Mouse (Mus musculus): Measurements from ENCODE around the gene Borcs6. TPM values are rescaled to one million over a fixed set of nuclear protein-coding genes. Genes with fewer than 3 reads are reported as not detected.

Borcs6 gene
- 34.7 and 36.8 TPM in 2 replicates for polyA plus RNA-seq (2012; rRNA removed)

DNA sequence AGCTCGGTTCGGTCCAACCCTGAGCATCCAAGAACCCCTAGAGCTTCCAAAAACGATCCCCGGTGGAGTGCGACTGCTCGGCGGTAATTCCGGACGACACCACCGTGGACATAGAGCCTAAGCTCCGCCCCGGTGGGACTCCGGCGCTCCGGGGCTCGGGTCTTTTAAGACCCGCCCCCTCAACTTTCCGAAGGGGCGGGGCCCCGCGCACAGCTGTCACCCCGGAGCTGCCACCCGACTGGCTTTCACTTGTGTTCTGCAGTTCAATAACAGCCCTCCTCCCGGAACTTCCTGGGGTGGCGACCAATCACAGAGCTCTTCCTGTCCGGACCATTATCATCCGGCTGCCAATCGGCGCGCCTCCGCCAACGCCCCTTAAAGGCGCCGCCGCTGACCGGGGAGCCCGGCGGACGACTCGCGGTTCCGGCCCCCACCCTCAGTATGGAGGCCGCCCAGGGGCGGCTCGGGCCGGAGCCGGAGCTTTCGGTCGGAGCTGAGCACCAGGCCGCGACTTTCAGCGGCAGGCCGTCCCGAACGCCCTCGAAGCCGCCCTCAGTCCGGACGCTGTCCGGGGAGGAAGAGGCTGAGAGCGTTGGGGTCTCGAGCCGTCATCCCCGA is at the start of gene Borcs6:
TSS of gene Borcs6 (plus strand) at position 361 of the 618 bp plus-strand sequence.

GRCm38 (mm10) chr11:69015644-69016441 is 43.7 kb upstream of the Borcs6 start, which contains the start of gene Ctc1:
Gene Ctc1 (plus strand): TSS chr11:69015911.

DNA sequence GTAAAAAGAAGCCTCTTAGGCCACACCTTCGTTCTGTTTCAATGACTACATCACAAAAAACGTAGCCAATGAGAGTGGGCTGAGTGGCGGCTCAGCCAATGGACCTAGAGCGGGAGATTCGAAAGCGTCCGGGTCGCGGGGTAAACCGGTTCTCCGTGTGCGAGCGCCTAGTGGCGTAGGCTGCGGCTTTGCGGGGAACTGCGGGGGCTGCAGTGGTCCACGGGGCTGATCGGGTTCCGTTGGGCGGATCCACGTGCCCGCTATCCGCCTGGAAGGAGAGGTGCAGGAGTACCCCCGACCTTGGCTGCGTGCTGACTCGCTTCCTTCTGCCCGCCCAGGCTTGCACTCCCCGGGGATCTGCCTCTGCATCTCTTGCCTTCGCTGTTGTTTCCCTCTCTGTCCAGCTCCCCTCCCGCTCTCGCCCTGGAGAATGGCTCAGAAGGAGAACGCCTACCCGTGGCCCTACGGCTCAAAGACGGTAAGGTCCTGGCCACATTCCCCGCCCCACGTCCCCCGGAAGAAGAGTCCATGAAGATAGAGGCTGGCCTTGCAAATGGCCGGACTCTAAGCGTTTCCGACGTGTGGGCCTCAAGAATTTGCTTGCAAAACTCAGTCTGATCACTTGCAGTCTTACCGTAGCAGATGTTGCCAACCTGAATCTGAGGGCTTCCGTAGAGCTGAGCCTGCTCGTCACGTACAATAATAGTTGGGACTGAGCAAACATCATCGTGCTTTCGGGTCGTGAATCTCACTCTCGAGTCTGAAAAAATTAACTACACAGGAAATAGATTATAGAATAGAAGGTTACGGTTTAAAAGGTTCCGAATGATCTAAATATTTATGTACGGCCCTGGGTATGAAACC is 13.8 kb upstream of the Borcs6 start, which contains the start of gene Aurkb:
TSS of gene Aurkb (plus strand) at position 117 of the 864 bp plus-strand sequence.

GRCm38 (mm10) chr11:69070590-69071222 is 11.2 kb downstream of the Borcs6 start, which contains the start of gene Tmem107:
Gene Tmem107 (plus strand): TSS chr11:69070806.

GRCm38 (mm10) chr11:69088103-69088855 is 28.8 kb downstream of the Borcs6 start, which contains the start of gene Vamp2:
Gene Vamp2 (plus strand): TSS chr11:69088490.

DNA sequence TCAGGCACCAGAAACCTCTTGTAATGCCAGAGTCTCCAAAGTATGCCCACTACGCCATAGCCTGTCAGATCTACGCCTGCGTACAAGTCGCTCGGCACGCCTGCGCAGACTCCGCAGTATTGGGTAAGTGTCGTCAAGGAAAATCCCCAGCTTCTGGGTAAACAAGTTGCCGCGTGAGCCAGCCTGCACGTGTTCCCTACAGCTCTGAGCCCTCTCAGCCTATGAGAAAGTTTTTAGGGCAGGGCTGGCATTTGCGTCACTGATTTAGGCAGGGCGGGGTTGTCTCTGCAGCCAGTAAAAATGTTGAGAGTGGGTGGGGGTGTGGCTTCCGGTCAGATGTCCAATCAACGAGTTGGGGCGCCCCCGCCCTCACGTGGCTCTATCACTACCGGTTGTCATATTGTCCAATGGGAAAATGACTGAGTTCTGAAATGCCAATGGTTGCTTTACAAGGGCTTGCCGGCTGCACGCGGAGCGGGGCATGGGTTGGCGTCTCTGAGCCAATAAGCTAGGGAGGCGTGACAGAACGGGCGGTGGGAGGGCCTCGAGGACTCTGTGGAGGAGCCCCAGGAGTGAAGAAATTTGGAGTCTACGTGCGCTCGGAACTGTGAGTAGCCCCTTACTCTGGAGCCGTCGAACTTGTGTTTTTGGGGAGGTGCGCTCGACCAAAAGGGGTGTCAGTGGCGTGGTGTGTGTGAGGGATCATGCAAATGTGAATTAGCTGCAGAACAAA is 35.3 kb downstream of the Borcs6 start, which contains the start of gene Per1:
TSS of gene Per1 (plus strand) at position 521 of the 733 bp plus-strand sequence.

Other genes with a start within 250 kb of the Borcs6 start
- 83.7 and 84.2 TPM in 2 replicates for gene Ndel1, start 187.9 kb upstream of the Borcs6 start, polyA plus RNA-seq (2012; rRNA removed)
- not detected in 2 replicates for gene Rnf222, start 171.2 kb upstream of the Borcs6 start, polyA plus RNA-seq (2012; rRNA removed)
- gene Rpl26, start 158.1 kb upstream of the Borcs6 start, polyA plus RNA-seq (2012; rRNA removed): 462 and 604 TPM in 2 replicates
- gene Odf4, start 132.6 kb upstream of the Borcs6 start, polyA plus RNA-seq (2012; rRNA removed): not detected in 2 replicates
- gene Arhgef15, start 102.2 kb upstream of the Borcs6 start, polyA plus RNA-seq (2012; rRNA removed): 14.3 and 24.5 TPM in 2 replicates
- gene Slc25a35, start 91.6 kb upstream of the Borcs6 start, polyA plus RNA-seq (2012; rRNA removed): 81.4 and 94.7 TPM in 2 replicates
- 48.9 and 61.1 TPM in 2 replicates for gene Rangrf, start 84.5 kb upstream of the Borcs6 start, polyA plus RNA-seq (2012; rRNA removed)
- gene Pfas, start 51.3 kb upstream of the Borcs6 start, polyA plus RNA-seq (2012; rRNA removed): 12.3 and 13.5 TPM in 2 replicates
- gene Ctc1, start 43.8 kb upstream of the Borcs6 start, polyA plus RNA-seq (2012; rRNA removed): 30.8 and 33.6 TPM in 2 replicates
- gene Aurkb, start 14.1 kb upstream of the Borcs6 start, polyA plus RNA-seq (2012; rRNA removed): 44.7 and 44.9 TPM in 2 replicates
- 33.1 and 44.6 TPM in 2 replicates for gene Tmem107, start 11.1 kb downstream of the Borcs6 start, polyA plus RNA-seq (2012; rRNA removed)
- gene Vamp2, start 28.8 kb downstream of the Borcs6 start, polyA plus RNA-seq (2012; rRNA removed): 93.8 and 112 TPM in 2 replicates
- 16.4 and 21.2 TPM in 2 replicates for gene Per1, start 35.5 kb downstream of the Borcs6 start, polyA plus RNA-seq (2012; rRNA removed)
- gene Hes7, start 60.7 kb downstream of the Borcs6 start, polyA plus RNA-seq (2012; rRNA removed): 0.70 and 1.1 TPM in 2 replicates
- gene 9130213A22Rik, start 62.9 kb downstream of the Borcs6 start, polyA plus RNA-seq (2012; rRNA removed): 0.60 and 0.64 TPM in 2 replicates
- gene Aloxe3, start 66.2 kb downstream of the Borcs6 start, polyA plus RNA-seq (2012; rRNA removed): 0.15 and 0.42 TPM in 2 replicates
- gene Alox12b, start 97.3 kb downstream of the Borcs6 start, polyA plus RNA-seq (2012; rRNA removed): 0.07 TPM in 1 of 2 replicates, not detected in the other
- gene Alox8, start 138.1 kb downstream of the Borcs6 start, polyA plus RNA-seq (2012; rRNA removed): 0.05 TPM in 1 of 2 replicates, not detected in the other
- not detected in 2 replicates for gene Gucy2e, start 177.3 kb downstream of the Borcs6 start, polyA plus RNA-seq (2012; rRNA removed)

All from colon, adult 2 months (tissue).